ENCODE assay signal across 17 mouse cellular contexts in genomic region chr12:8927652-8928051, GRCm38 (mm10). TPM values are rescaled to one million over a fixed set of nuclear protein-coding genes. Genes with fewer than 3 reads are reported as not detected.
DNase-seq lines count a peak whose midpoint lies in the region; ATAC-seq and TF ChIP-seq lines count a peak whose summit lies in the region.
"Had no signal": no experiment of that assay in that cellular context is flagged by ENCODE, and none has a peak within 500 bp of the region (broad histone marks: within the 10 kb centered on the region; RNA-seq: fewer than 3 reads in every experiment).

No protein-coding gene starts in this region.

- H3K9me3 ChIP-seq in heart, embryonic 13.5 days: no peaks in the 10 kb centered on the region
- H3K9me3 ChIP-seq: forebrain, embryonic 13.5 days; hindbrain, embryonic 15.5 days had no signal

- no peaks in the 10 kb centered on the region for H3K27me3 ChIP-seq in heart, embryonic 13.5 days (replicated peaks)
- H3K27me3 ChIP-seq: forebrain, embryonic 13.5 days; hindbrain, embryonic 15.5 days had no signal

- 94% methylated on average over 3 of the region's 3 CpGs for WGBS in heart, embryonic 13.5 days

- no peak overlapping the region for H3K4me3 ChIP-seq in heart, embryonic 13.5 days
- peak overlapping the region; percentile 57 for H3K4me3 ChIP-seq in bone marrow macrophage, adult 2 months (ENCODE audit: insufficient read depth, low read length)
- H3K4me3 ChIP-seq: forebrain, embryonic 13.5 days; hindbrain, embryonic 15.5 days had no signal

- intact Hi-C loops in heart, postnatal 14 days (cut with DNase I): no loop called here

- DNase-seq in heart, postnatal 14 days: no peak
- peak; percentile 71 for DNase-seq in 416B (ENCODE audit: low read depth)
- DNase-seq in retina, embryonic 14.5 days (ENCODE audit: low spot score): no peak
- DNase-seq in kidney, postnatal 4 days: no peak
- DNase-seq: cerebellum, adult 2 months; kidney, adult 8-10 months; right cerebral cortex, postnatal 4 days; thymus, postnatal 36 days had no signal

- H3K4me1 ChIP-seq in heart, embryonic 13.5 days: peaks cover 87% of the 10 kb centered on the region
- peaks cover 50% of the 10 kb centered on the region for H3K4me1 ChIP-seq in bone marrow macrophage, adult 2 months (ENCODE audit: control insufficient read depth, insufficient read depth, low read length)

- no peak overlapping the region for H3K4me2 ChIP-seq in heart, embryonic 13.5 days
- H3K4me2 ChIP-seq: forebrain, embryonic 13.5 days; hindbrain, embryonic 15.5 days had no signal

- no peak for TF ChIP-seq CTCF in bone marrow macrophage, adult 2 months (IDR thresholded peaks at IDR 0.05; ENCODE audit: low read depth, low read length)

- ATAC-seq in heart, embryonic 13.5 days (ENCODE audit: extremely low read depth, insufficient number of reproducible peaks, low FRiP score, low TSS enrichment): no peak
- ATAC-seq in megakaryocyte progenitor cell, adult 5-6 weeks (replicated peaks; ENCODE audit: poor library complexity): peak; percentile 77
- ATAC-seq: activated CD4-positive, CD25-positive, alpha-beta regulatory T cell, adult 4 months; forebrain, embryonic 13.5 days had no signal

- peak overlapping the region; percentile 25; the same call in 1 of the 2 replicates for H3K9ac ChIP-seq in heart, embryonic 13.5 days
- H3K9ac ChIP-seq: forebrain, embryonic 13.5 days; hindbrain, embryonic 15.5 days had no signal

- no peak for TF ChIP-seq POLR2A in bone marrow macrophage, adult 2 months (IDR thresholded peaks at IDR 0.05; ENCODE audit: borderline replicate concordance, low read depth, low read length)

- peaks cover 28% of the 10 kb centered on the region for H3K36me3 ChIP-seq in heart, embryonic 13.5 days
- H3K36me3 ChIP-seq: hindbrain, embryonic 15.5 days had no signal

- peak overlapping the region; percentile 28; the same call in 1 of the 2 replicates for H3K27ac ChIP-seq in heart, embryonic 13.5 days (replicated peaks)
- H3K27ac ChIP-seq in bone marrow macrophage, adult 2 months (ENCODE audit: insufficient read depth, low read depth, low read length): peak overlapping the region; percentile 87
- H3K27ac ChIP-seq: forebrain, embryonic 13.5 days; hindbrain, embryonic 15.5 days had no signal

RNA-seq across cellular contexts. Expression of gene Laptm4a, which starts 6.2 kb away (rescaled TPM):
- polyA plus RNA-seq in heart, embryonic 13.5 days (2015; fragmentation: Nextera tagmentation; extraction: Ambion mirVana): 245 and 277 TPM in 2 replicates
- 100 to 1,000 TPM; 325 to 358 TPM for total RNA-seq in heart, postnatal 14 days (2021)
- polyA plus RNA-seq in bone marrow macrophage, adult 2 months (2012; ENCODE audit: insufficient read depth, insufficient read length, missing spikeins): 394 and 417 TPM in 2 replicates
- total RNA-seq in megakaryocyte progenitor cell, adult 5-6 weeks (2015): 73.2 and 76.6 TPM in 2 replicates
- 111 and 119 TPM in 2 replicates for total RNA-seq in megakaryocyte progenitor cell, adult 5-6 weeks (2017)

RNA-seq across cellular contexts. Expression of gene Matn3, which starts 20.1 kb away (rescaled TPM):
- polyA plus RNA-seq in heart, embryonic 13.5 days (2015; fragmentation: Nextera tagmentation; extraction: Ambion mirVana): 0.19 and 0.32 TPM in 2 replicates
- not detected for total RNA-seq in heart, postnatal 14 days (2021)
- not detected in 2 replicates for polyA plus RNA-seq in bone marrow macrophage, adult 2 months (2012; ENCODE audit: insufficient read depth, insufficient read length, missing spikeins)
- total RNA-seq in megakaryocyte progenitor cell, adult 5-6 weeks (2015): not detected in 2 replicates
- not detected in 2 replicates for total RNA-seq in megakaryocyte progenitor cell, adult 5-6 weeks (2017)
- total RNA-seq: gastrocnemius, adult 18-20 months had no signal
- polyA plus RNA-seq: activated CD4-positive, CD25-positive, alpha-beta regulatory T cell, adult 4 months; cerebellum, adult 2 months; heart, embryonic 14.5 days; large intestine, adult 2 months had no signal

RNA-seq across cellular contexts. Expression of gene Wdr35, which starts 46.0 kb away (rescaled TPM):
- polyA plus RNA-seq in heart, embryonic 13.5 days (2015; fragmentation: Nextera tagmentation; extraction: Ambion mirVana): 12.1 and 13.2 TPM in 2 replicates
- total RNA-seq in heart, postnatal 14 days (2021): 10 to 100 TPM; 11.9 to 12.5 TPM
- 3.2 and 3.4 TPM in 2 replicates for polyA plus RNA-seq in bone marrow macrophage, adult 2 months (2012; ENCODE audit: insufficient read depth, insufficient read length, missing spikeins)
- 1.3 and 1.8 TPM in 2 replicates for total RNA-seq in megakaryocyte progenitor cell, adult 5-6 weeks (2015)
- total RNA-seq in megakaryocyte progenitor cell, adult 5-6 weeks (2017): 0.79 and 3.8 TPM in 2 replicates
